20 mouse cellular contexts compared by ENCODE assay signal in genomic region chr16:29983161-29983560, GRCm38 (mm10).
"Had no signal": no experiment of that assay in that cellular context is flagged by ENCODE, and none has a peak within 500 bp of the region (broad histone marks: within the 10 kb centered on the region; RNA-seq: fewer than 3 reads in every experiment).

No protein-coding gene starts in this region.

- H3K27ac ChIP-seq: intestine, embryonic 15.5 days; limb, embryonic 13.5 days; liver, embryonic 13.5 days; midbrain, embryonic 12.5 days; neural tube, embryonic 13.5 days; stomach, postnatal 0 days had no signal

- DNase-seq: kidney, adult 18-20 months; kidney, adult 9 months; kidney, postnatal 14 days; kidney, postnatal 4 days; liver; liver, embryonic 13.5 days; lung, adult 2 months; lung, postnatal 14 days; lung, postnatal 4 days; right cerebral cortex, postnatal 14 days; thymus, adult 2 months; thymus, postnatal 14 days; thymus, postnatal 4 days had no signal

- H3K4me1 ChIP-seq: intestine, embryonic 15.5 days; liver, embryonic 13.5 days; midbrain, embryonic 12.5 days; neural tube, embryonic 13.5 days had no signal

- H3K27me3 ChIP-seq: intestine, embryonic 15.5 days; liver, embryonic 13.5 days had no signal

- H3K4me3 ChIP-seq: intestine, embryonic 15.5 days; limb, embryonic 13.5 days; liver, embryonic 13.5 days; midbrain, embryonic 12.5 days; myocyte; neural tube, embryonic 13.5 days had no signal

- H3K36me3 ChIP-seq: intestine, embryonic 15.5 days; limb, embryonic 13.5 days; liver, embryonic 13.5 days; midbrain, embryonic 12.5 days; neural tube, embryonic 13.5 days had no signal

- H3K9me3 ChIP-seq: intestine, embryonic 15.5 days; limb, embryonic 13.5 days; liver, embryonic 13.5 days; midbrain, embryonic 12.5 days; neural tube, embryonic 13.5 days had no signal

- H3K9ac ChIP-seq: intestine, embryonic 15.5 days; limb, embryonic 13.5 days; liver, embryonic 13.5 days; midbrain, embryonic 12.5 days; neural tube, embryonic 13.5 days had no signal

- H3K4me2 ChIP-seq: intestine, embryonic 15.5 days; limb, embryonic 13.5 days; liver, embryonic 13.5 days; midbrain, embryonic 12.5 days; neural tube, embryonic 13.5 days had no signal

- ATAC-seq: intestine, embryonic 15.5 days; midbrain, embryonic 16.5 days had no signal
